Mouse (Mus musculus): ENCODE measurements around the gene Awat1. TPM values are rescaled to one million over a fixed set of nuclear protein-coding genes. Genes with fewer than 3 reads are reported as not detected.

The Awat1 gene
- polyA plus RNA-seq (2012; rRNA removed) = not detected in 2 replicates

DNA sequence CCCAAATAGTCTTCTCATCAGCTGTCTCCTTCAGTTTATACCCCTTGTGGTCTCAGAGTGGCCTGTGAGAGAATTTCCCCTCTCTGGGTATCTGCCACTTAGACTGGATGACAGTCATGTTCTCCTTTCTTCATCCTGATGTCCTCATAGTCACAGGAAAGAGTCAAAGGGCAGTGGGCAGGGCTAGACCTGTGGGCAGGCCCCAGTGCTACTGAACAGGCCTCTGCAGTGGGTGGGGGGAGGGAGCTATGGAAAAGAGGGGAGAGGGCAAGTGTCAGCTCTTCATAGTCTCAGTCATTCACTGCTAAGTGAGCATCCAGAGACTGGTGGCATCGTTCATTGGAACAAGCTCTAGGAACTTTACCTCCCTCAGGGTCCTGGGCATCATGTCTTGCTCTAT lies at the start of gene Awat1:
Awat1 (plus strand) TSS at position 301 of the 400 bp plus-strand sequence.

GRCm38 (mm10) chrX:100524471-100524870 lies 47.6 kb upstream of the Awat1 start, which contains the start of gene Dgat2l6:
Gene Dgat2l6, plus strand, starts transcription at chrX:100524838.

GRCm38 (mm10) chrX:100594791-100595190 lies 22.7 kb downstream of the Awat1 start, which contains the start of gene P2ry4:
Gene P2ry4, minus strand, starts transcription at chrX:100594869.

GRCm38 (mm10) chrX:100605314-100605713 lies 33.3 kb downstream of the Awat1 start, which contains the start of gene Arr3:
Gene Arr3, plus strand, starts transcription at chrX:100605497.

GRCm38 (mm10) chrX:100625546-100625801 lies 53.4 kb downstream of the Awat1 start, which contains the start of gene Kif4:
Gene Kif4, plus strand, starts transcription at chrX:100625737.

DNA sequence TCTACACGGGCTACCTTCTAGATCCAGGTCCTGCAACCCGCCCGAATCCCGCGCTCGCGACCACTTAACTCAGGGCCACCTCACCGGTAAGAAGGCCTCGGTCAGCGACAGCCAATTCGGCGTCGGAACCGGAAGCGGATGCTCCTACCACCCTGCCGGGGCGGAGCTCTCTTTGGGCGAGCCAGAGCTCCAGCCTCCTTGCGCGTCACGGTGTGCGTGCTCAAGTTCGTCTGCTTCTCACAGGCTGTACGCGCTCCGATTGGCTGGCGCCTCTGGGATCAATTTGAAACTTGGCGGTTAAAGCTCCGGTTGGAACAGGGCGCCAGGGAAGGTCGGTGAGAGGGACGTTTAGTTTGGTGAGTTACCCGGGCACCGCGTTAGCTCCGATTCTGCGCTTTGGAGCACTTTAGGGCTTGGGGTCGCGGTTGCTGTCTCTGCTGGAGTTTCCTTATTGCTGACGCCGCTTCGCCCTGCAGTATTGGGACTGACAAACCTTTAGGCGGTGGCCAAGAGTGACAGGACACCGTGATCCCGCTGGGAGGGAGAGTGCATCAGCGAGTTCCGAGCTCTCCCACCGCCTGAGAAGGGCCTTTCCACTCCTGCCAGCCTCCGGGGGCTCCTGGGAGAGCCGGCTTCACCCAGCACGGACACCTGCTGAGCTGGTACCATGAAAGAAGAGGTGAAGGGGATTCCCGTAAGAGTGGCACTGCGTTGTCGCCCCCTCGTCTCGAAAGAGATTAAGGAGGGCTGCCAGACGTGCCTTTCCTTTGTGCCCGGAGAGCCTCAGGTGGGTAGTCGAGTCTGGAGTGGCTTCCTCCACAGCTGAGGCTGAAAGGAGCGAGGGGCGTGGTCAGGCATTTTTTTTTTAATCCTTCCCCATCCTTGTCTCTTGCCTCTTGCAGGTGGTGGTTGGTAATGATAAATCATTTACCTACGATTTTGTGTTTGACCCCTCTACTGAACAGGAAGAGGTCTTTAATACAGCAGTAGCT lies 54.0 kb downstream of the Awat1 start, which contains the start of gene Pdzd11:
Pdzd11 (minus strand) TSS at position 767 of the 992 bp plus-strand sequence.

Other genes starting within 250 kb of the Awat1 start
- 0.09 TPM in 1 of 2 replicates, not detected in the other for gene Otud6a, start 143.2 kb upstream of the Awat1 start, polyA plus RNA-seq (2012; rRNA removed)
- 0.10 and 0.12 TPM in 2 replicates for gene Awat2, start 129.5 kb upstream of the Awat1 start, polyA plus RNA-seq (2012; rRNA removed)
- gene Igbp1, start 78.0 kb upstream of the Awat1 start, polyA plus RNA-seq (2012; rRNA removed) = 48.6 and 51.5 TPM in 2 replicates
- 0.03 TPM in 1 of 2 replicates, not detected in the other for gene Dgat2l6, start 47.4 kb upstream of the Awat1 start, polyA plus RNA-seq (2012; rRNA removed)
- gene P2ry4, start 22.6 kb downstream of the Awat1 start, polyA plus RNA-seq (2012; rRNA removed) = 0.04 TPM in 2 replicates
- 0.04 TPM in 1 of 2 replicates, not detected in the other for gene Arr3, start 33.2 kb downstream of the Awat1 start, polyA plus RNA-seq (2012; rRNA removed)
- 3.9 and 5.0 TPM in 2 replicates for gene Kif4, start 53.5 kb downstream of the Awat1 start, polyA plus RNA-seq (2012; rRNA removed)
- 40.0 and 45.7 TPM in 2 replicates for gene Pdzd11, start 54.3 kb downstream of the Awat1 start, polyA plus RNA-seq (2012; rRNA removed)
- gene Gdpd2, start 157.6 kb downstream of the Awat1 start, polyA plus RNA-seq (2012; rRNA removed) = 43.6 and 55.4 TPM in 2 replicates
- 52.7 and 52.8 TPM in 2 replicates for gene Dlg3, start 195.5 kb downstream of the Awat1 start, polyA plus RNA-seq (2012; rRNA removed)